Mouse (Mus musculus): Measurements from ENCODE around the gene Znrd1as. TPM values are rescaled to one million over a fixed set of nuclear protein-coding genes. Genes with fewer than 3 reads are reported as not detected.
A peak's percentile ranks its signal among the peaks of the same experiment; 100 is the strongest.

Znrd1as gene
- polyA plus RNA-seq (2017; shearing (Covaris generic)), result 1 to 10 TPM; 4.9 to 5.4 TPM

- ATAC-seq, result peak; percentile 97
These were observed at the start of gene Znrd1as, which contains the start of gene Znrd1 for GRCm38 (mm10) chr17:36957999-36958743. Gene Znrd1as, plus strand, starts transcription at chr17:36958592. Gene Znrd1, minus strand, starts transcription at chr17:36958559.

GRCm38 (mm10) chr17:36909802-36910201, 48.6 kb upstream of the Znrd1as start:
- no peak for ATAC-seq

GRCm38 (mm10) chr17:36912031-36912430, 46.4 kb upstream of the Znrd1as start:
- no peak for ATAC-seq

GRCm38 (mm10) chr17:36914108-36914507, 44.3 kb upstream of the Znrd1as start:
- ATAC-seq, result peak; percentile 63

GRCm38 (mm10) chr17:36915076-36915475, 43.3 kb upstream of the Znrd1as start:
- no peak for ATAC-seq

- no peak for ATAC-seq
These were observed 38.2 kb upstream of the Znrd1as start for GRCm38 (mm10) chr17:36920239-36920638.

GRCm38 (mm10) chr17:36922715-36923114, 35.7 kb upstream of the Znrd1as start:
- ATAC-seq, result no peak

- ATAC-seq, result no peak
These were observed 34.9 kb upstream of the Znrd1as start for GRCm38 (mm10) chr17:36923491-36923890.

- ATAC-seq, result no peak
These were observed 30.8 kb upstream of the Znrd1as start for GRCm38 (mm10) chr17:36927496-36928120.

GRCm38 (mm10) chr17:36929236-36929932, 29.0 kb upstream of the Znrd1as start:
- ATAC-seq, result no peak

- no peak for ATAC-seq
These were observed 28.2 kb upstream of the Znrd1as start for GRCm38 (mm10) chr17:36930233-36930632.

- ATAC-seq, result no peak
These were observed 27.3 kb upstream of the Znrd1as start for GRCm38 (mm10) chr17:36931130-36931529.

GRCm38 (mm10) chr17:36931806-36932205, 26.6 kb upstream of the Znrd1as start:
- ATAC-seq, result no peak

- ATAC-seq, result no peak
These were observed 20.3 kb upstream of the Znrd1as start for GRCm38 (mm10) chr17:36938056-36938455.

GRCm38 (mm10) chr17:36942391-36942790, 16.0 kb upstream of the Znrd1as start:
- ATAC-seq, result peak; percentile 70

- ATAC-seq, result peak; percentile 12
These were observed 15.5 kb upstream of the Znrd1as start, which contains the start of gene Rnf39 for GRCm38 (mm10) chr17:36942791-36943471. Gene Rnf39, plus strand, starts transcription at chr17:36942918.

GRCm38 (mm10) chr17:36943691-36944090, 14.7 kb upstream of the Znrd1as start:
- no peak for ATAC-seq

GRCm38 (mm10) chr17:36944121-36944775, 14.1 kb upstream of the Znrd1as start:
- peak; percentile 20 for ATAC-seq

GRCm38 (mm10) chr17:36947051-36947819, 11.2 kb upstream of the Znrd1as start:
- no peak for ATAC-seq

- ATAC-seq, result no peak
These were observed 10.1 kb upstream of the Znrd1as start for GRCm38 (mm10) chr17:36948286-36948685.

- no peak for ATAC-seq
These were observed 9.1 kb upstream of the Znrd1as start for GRCm38 (mm10) chr17:36949265-36949664.
